Mouse (Mus musculus) liver, adult 2 months (tissue): ENCODE measurements around the gene Ccdc154.

ENCODE experiments used
- CTCF ChIP-seq: fragments of 200-500 bp; IDR thresholded peaks from 2 replicates; pipeline ENCODE4 v1.5.1; 2011; ENCODE audit warnings: low read depth, low read length, control low read depth
- POLR2A ChIP-seq: fragments of 200-500 bp; IDR thresholded peaks from 2 replicates; pipeline ENCODE4 v1.6.1; 2011; ENCODE audit warnings: low read length, control low read depth; ENCODE audit not compliant: insufficient read depth; ENCODE audit errors: extremely low read depth

DNA sequence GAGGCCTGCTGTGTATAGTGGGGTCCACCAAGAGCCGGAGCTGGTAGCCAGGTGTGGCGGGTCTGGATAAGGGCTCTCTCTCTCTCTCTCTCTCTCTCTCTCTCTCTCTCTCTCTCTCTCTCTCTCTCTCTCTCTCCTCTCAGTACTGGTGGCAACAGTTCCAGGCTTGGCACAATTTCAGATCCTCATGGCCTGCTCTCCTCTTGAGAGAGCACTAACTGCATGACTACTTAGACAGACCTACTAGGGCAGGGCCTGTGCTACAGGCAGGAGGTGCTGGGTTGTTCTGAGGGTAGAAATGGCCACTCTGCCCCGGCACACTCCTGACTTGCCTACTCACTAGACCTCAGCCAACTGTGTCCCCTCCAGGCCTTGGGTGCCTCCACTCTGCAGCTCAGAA is 10.3 kb downstream of the Ccdc154 start:
- TF ChIP-seq POLR2A: no peak
- no peak for TF ChIP-seq CTCF
